Mouse (Mus musculus) cortical plate, adult 2 months (tissue): ENCODE results near the gene Tas2r118. TPM values are rescaled to one million over a fixed set of nuclear protein-coding genes. Genes with fewer than 3 reads are reported as not detected.

ENCODE experiments used
- H3K27ac ChIP-seq: fragments of 200-500 bp; 2 replicates; pipeline ENCODE4 v1.5.1; 2012; ENCODE audit warnings: low read length, control low read depth, inconsistent platforms; ENCODE audit not compliant: insufficient read depth
- H3K4me1 ChIP-seq: fragments of 200-500 bp; 2 replicates; pipeline ENCODE4 v1.6.1; 2011; ENCODE audit warnings: low read length; ENCODE audit not compliant: control insufficient read depth, insufficient read depth
- H3K4me3 ChIP-seq: fragments of 200-500 bp; 2 replicates; pipeline ENCODE4 v1.5.1; 2011; ENCODE audit warnings: mild to moderate bottlenecking, low read length, control low read depth; ENCODE audit not compliant: insufficient read depth
- CTCF ChIP-seq: fragments of 200-500 bp; IDR thresholded peaks from 2 replicates; pipeline ENCODE4 v1.5.1; 2011; ENCODE audit warnings: mild to moderate bottlenecking, control low read depth, low read length; ENCODE audit not compliant: insufficient read depth; ENCODE audit errors: extremely low read depth
- POLR2A ChIP-seq: fragments of 200-500 bp; IDR thresholded peaks from 2 replicates; pipeline ENCODE4 v1.6.1; 2011; ENCODE audit warnings: mild to moderate bottlenecking, low read length, control low read depth; ENCODE audit not compliant: insufficient read depth; ENCODE audit errors: extremely low read depth
- polyA plus RNA-seq: library from polyadenylated mRNA; depleted of rRNA; stranded (reverse); fragments of >200 nt; gene quantifications from 2 replicates; pipeline ENCODE4 v1.2.3, GENCODE M21; 2012; rRNA removed

Gene Tas2r118
- polyA plus RNA-seq, 1 experiment: not detected

- Histone ChIP-seq H3K4me3 (no peak overlapping the region), H3K4me1 (no peaks in the 10 kb centered on the region), H3K27ac (no peak overlapping the region)
- TF ChIP-seq POLR2A: no peak
- no peak for TF ChIP-seq CTCF
Measured at GRCm38 (mm10) chr6:23936414-23936813, 33.4 kb downstream of the Tas2r118 start.

GRCm38 (mm10) chr6:23923806-23924205 is 46.1 kb downstream of the Tas2r118 start:
- no peak for TF ChIP-seq POLR2A
- no peak for TF ChIP-seq CTCF
- no peak overlapping the region for H3K4me3 ChIP-seq
- no peak overlapping the region for H3K27ac ChIP-seq
- no peaks in the 10 kb centered on the region for H3K4me1 ChIP-seq

Other genes with a start within 250 kb of the Tas2r118 start
- 40.9 and 45.5 TPM in 2 replicates for gene Cadps2, start 130.6 kb downstream of the Tas2r118 start, polyA plus RNA-seq
- 0.19 TPM in 1 of 2 replicates, not detected in the other for gene Slc13a1, start 198.0 kb upstream of the Tas2r118 start, polyA plus RNA-seq